Mouse (Mus musculus): ENCODE data around the gene Sobp. TPM values are rescaled to one million over a fixed set of nuclear protein-coding genes. Genes with fewer than 3 reads are reported as not detected.

Sobp gene
- polyA plus RNA-seq, 1 experiment from 2014 or later = 4.0 TPM

DNA sequence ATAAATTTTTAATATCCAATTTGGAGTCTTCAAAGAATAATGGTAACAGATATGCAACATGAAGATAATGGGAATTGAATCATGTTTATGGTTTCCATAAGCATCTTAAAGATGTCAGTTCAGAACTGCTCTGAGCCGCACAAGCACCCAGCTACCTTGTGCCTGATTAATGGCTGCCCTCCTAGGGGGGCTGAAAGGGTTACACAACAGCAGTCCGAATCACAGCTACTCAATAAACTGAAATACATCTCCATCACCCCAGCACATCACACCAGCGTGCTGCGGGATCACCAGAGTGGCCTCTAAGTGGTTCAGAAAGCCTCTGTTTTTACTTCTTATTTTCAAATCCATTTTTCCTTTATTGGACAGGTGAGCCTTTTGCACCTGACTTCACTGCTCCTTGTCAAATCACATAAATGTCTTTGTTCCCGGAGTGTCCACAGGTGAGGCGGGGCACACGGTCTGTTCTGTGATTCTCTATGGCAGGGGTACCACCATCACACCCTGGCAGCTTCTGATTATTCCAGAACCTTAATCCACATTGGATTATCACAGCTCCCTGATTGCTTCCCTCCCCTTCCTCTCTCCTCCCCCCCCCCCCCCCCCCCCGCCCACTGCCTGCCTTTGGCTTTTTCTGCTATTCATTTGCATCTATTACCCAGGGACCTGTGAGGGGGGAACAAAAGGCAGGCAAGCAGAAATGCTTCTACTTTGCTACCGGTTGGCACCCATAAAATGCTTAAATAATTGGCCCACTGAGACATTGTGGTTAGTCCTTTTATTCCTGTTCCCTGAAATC, 90.8 kb downstream of the Sobp start:
- no peaks in the 10 kb centered on the region for H3K27me3 ChIP-seq
- peaks cover 14% of the 10 kb centered on the region for H3K36me3 ChIP-seq
- no peak for ATAC-seq (ENCODE audit: low FRiP score, low read depth)
- H3K9me3 ChIP-seq = no peaks in the 10 kb centered on the region
- H3K27ac ChIP-seq = no peak overlapping the region
- H3K4me1 ChIP-seq = peaks cover 8% of the 10 kb centered on the region; the same call in 1 of the 2 replicates
- no peak overlapping the region for H3K4me3 ChIP-seq
- H3K9ac ChIP-seq = no peak overlapping the region
- WGBS = 60% methylated on average over 8 of the region's 9 CpGs
- no peak overlapping the region for H3K4me2 ChIP-seq (replicated peaks)

DNA sequence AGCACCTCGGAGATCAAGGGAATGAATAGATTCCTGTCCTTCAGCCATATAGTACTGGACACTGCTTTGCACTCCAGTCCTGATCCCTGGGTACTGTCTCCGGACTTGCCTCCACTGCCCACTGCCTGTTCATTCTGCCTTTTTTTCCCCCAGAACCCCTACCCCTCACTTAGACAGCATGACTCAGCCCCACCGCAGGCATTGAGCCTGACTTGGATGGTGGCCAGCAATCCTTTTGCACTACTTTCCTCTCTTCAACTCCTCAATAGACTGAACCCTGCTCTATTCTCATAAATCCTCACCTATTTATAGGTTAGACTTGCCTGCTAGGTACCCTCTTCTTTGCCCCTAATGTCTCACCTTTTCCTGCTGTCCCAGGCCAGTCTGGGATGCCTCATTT, 93.0 kb downstream of the Sobp start:
- H3K27me3 ChIP-seq = no peaks in the 10 kb centered on the region
- H3K4me3 ChIP-seq = no peak overlapping the region
- no peak overlapping the region for H3K4me2 ChIP-seq (replicated peaks)
- 74% methylated on average over 3 of the region's 3 CpGs for WGBS
- H3K9me3 ChIP-seq = no peaks in the 10 kb centered on the region
- H3K4me1 ChIP-seq = peaks cover 8% of the 10 kb centered on the region; the same call in 1 of the 2 replicates
- no peak for ATAC-seq (ENCODE audit: low FRiP score, low read depth)
- H3K36me3 ChIP-seq = no peaks in the 10 kb centered on the region
- H3K9ac ChIP-seq = no peak overlapping the region
- H3K27ac ChIP-seq = no peak overlapping the region

DNA sequence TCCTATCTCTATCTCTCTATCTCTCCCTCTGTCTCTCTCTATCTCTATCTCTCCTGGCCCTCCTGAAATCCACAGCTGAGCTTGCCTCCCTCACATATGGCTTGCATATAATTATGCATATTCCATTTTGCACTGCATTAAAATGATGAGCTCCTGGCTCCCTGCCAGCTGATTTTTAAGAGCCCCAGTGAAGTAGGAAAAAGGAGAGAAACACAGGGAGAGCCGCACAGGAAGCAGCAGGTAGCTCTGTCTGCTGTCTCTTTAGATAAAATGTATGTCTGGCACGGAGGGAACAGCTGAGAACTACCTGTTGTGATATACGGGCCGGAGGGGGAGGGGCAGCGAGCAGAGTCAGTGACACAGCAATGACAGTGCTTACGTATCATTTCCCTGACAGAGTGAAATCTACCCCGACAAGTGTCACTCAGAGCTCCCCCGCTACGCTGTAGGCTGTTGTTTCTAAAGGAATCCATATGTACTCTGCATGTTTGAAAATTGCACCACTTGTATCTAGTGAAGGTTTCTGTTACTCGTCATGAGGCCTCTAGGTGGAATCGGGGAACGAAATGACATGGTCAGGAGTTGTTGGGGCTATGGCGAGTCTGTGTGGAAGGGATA, 98.7 kb downstream of the Sobp start:
- H3K36me3 ChIP-seq = no peaks in the 10 kb centered on the region
- no peaks in the 10 kb centered on the region for H3K27me3 ChIP-seq
- ATAC-seq (ENCODE audit: low FRiP score, low read depth) = no peak
- no peak overlapping the region for H3K4me3 ChIP-seq
- no peak overlapping the region for H3K4me2 ChIP-seq (replicated peaks)
- no peak overlapping the region for H3K27ac ChIP-seq
- peaks cover 31% of the 10 kb centered on the region for H3K4me1 ChIP-seq
- H3K9ac ChIP-seq = no peak overlapping the region
- 75% methylated on average over 13 of the region's 13 CpGs for WGBS
- H3K9me3 ChIP-seq = no peaks in the 10 kb centered on the region

DNA sequence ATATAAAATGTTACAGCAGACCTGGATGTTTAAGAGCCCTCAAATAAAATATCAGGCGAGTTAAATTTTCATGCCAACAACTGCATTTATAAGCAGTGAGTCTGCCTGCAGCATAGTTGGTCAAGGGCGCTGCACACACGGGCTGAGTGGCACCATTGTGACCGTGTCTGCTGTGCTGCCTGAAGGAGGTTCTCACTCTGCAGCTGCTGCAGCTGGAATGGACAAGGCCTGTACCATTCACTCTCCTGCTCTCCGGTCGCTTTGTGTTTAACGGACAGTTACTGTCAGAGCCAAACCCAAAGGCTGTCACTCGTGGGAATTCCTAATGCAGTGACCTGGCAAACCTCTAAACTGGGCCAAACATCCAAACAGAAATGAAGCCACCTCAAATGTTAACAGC, 101.0 kb downstream of the Sobp start:
- no peak overlapping the region for H3K9ac ChIP-seq
- peaks cover 31% of the 10 kb centered on the region for H3K4me1 ChIP-seq
- no peaks in the 10 kb centered on the region for H3K27me3 ChIP-seq
- H3K4me2 ChIP-seq (replicated peaks) = no peak overlapping the region
- no peaks in the 10 kb centered on the region for H3K9me3 ChIP-seq
- no peak overlapping the region for H3K4me3 ChIP-seq
- 52% methylated on average over 8 of the region's 8 CpGs for whole genome bisulfite sequencing
- peak overlapping the region; percentile 39; the same call in 1 of the 2 replicates for H3K27ac ChIP-seq
- H3K36me3 ChIP-seq = no peaks in the 10 kb centered on the region
- no peak for ATAC-seq (ENCODE audit: low FRiP score, low read depth)

DNA sequence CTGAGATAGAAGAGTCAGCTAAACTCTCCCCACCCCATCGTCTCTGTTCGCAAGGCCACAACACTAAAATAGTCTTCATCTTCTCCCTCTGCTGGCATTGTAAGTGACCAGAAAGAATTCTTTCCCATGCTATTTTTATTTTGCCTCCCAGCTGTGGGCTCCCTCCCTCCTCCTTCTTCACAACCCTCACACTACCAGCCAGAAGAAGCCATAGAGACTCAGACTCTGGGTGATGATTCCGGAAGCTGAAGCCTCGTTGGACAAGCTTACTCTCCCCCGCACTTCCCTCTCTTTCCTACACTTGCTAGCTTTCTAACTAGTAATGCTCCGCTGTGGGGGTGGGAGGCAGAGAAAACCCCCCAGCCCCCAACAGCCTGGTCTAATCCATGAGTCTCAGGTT, 103.4 kb downstream of the Sobp start:
- ATAC-seq (ENCODE audit: low FRiP score, low read depth) = no peak
- Histone ChIP-seq H3K27ac (no peak overlapping the region), H3K36me3 (peaks cover 7% of the 10 kb centered on the region; the same call in 1 of the 2 replicates), H3K4me1 (peaks cover 30% of the 10 kb centered on the region), H3K27me3 (no peaks in the 10 kb centered on the region), H3K4me2 (replicated peaks) (no peak overlapping the region), H3K4me3 (no peak overlapping the region), H3K9me3 (no peaks in the 10 kb centered on the region), H3K9ac (no peak overlapping the region)
- 87% methylated on average over 6 of the region's 6 CpGs for WGBS

DNA sequence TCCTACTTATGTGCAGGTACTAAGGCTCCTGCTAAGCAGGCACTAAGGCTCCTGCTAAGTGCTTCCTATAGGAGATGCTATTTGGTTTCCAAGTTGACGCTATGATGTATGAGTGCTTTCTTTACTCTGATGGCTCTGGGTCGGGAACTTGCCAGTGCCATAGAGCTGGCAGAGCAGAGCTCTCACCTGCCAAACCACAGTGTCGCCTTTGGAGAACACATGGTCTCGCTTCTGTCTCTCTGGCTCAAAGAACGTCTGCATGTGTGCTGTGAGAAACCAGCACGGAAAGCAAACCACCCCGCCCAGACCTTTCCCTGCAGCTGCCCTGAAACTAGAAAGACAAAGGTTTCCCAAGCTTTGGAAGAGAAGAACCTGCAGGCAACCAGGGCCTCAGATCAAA, 109.0 kb downstream of the Sobp start:
- WGBS = 77% methylated on average over 7 of the region's 7 CpGs
- Histone ChIP-seq H3K9ac (no peak overlapping the region), H3K27me3 (no peaks in the 10 kb centered on the region), H3K9me3 (no peaks in the 10 kb centered on the region), H3K4me2 (replicated peaks) (no peak overlapping the region), H3K27ac (no peak overlapping the region), H3K36me3 (peaks cover 13% of the 10 kb centered on the region; the same call in 1 of the 2 replicates), H3K4me3 (no peak overlapping the region), H3K4me1 (no peaks in the 10 kb centered on the region)
- ATAC-seq (ENCODE audit: low FRiP score, low read depth) = no peak

DNA sequence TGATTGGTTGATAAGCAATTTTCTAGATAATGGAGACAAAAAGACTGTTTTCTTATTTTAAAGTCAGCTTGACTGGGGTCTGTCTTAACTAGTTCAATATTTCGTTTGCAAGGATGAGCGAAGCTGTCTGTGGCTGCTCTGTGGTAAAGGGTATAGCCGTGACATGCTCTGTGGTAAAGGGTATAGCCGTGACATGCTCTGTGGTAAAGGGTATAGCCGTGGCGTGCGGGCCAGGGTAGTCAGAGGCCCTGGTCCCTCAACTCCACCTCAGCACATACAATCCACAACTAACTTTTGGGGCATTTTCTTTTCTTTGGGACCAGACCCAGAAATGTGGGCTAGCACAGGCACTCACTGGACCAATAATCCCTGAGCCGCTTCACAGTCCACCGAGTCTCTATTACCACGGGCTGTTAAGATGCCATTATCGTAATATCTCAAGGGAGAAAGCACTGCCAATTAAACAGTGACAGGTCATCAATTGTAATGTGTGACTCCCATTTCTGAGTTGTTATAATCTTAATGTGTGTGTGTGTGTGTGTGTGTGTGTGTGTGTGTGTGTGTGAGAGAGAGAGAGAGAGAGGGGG, 112.7 kb downstream of the Sobp start:
- ATAC-seq (ENCODE audit: low FRiP score, low read depth) = no peak
- WGBS = 85% methylated on average over 11 of the region's 11 CpGs
- no peak overlapping the region for H3K4me2 ChIP-seq (replicated peaks)

DNA sequence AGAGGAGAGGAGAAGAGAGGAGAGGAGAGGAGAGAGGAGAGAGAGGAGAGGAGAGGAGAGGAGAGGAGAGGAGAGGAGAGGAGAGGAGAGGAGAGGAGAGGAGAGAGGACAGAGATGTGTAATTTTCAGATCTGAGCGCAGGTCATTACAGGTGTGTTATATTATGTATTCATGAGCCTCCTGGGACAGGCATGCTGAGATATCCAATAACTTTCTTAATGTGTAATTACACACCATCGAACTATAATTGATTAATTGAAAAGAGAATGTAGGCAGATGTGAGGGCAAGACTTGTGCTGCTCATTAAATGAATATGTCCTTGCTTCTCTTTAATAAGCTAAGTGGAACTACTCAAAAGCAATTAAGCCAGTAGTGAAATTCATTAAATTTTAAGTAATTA, 118.9 kb downstream of the Sobp start:
- H3K4me2 ChIP-seq (replicated peaks) = no peak overlapping the region
- H3K4me3 ChIP-seq = no peak overlapping the region
- H3K27ac ChIP-seq = no peak overlapping the region
- H3K36me3 ChIP-seq = no peaks in the 10 kb centered on the region
- H3K4me1 ChIP-seq = peaks cover 25% of the 10 kb centered on the region
- H3K9me3 ChIP-seq = no peaks in the 10 kb centered on the region
- no peak overlapping the region for H3K9ac ChIP-seq
- WGBS = 59% methylated on average over 2 of the region's 2 CpGs
- ATAC-seq (ENCODE audit: low FRiP score, low read depth) = no peak
- H3K27me3 ChIP-seq = no peaks in the 10 kb centered on the region

More for the DNA sequence above, 112.7 kb downstream of the Sobp start:
- H3K4me3 ChIP-seq = no peak overlapping the region
- H3K27me3 ChIP-seq = no peaks in the 10 kb centered on the region
- no peaks in the 10 kb centered on the region for H3K4me1 ChIP-seq
- no peak overlapping the region for H3K9ac ChIP-seq
- H3K9me3 ChIP-seq = no peaks in the 10 kb centered on the region
- H3K36me3 ChIP-seq = peaks cover 12% of the 10 kb centered on the region; the same call in 1 of the 2 replicates
- no peak overlapping the region for H3K27ac ChIP-seq

DNA sequence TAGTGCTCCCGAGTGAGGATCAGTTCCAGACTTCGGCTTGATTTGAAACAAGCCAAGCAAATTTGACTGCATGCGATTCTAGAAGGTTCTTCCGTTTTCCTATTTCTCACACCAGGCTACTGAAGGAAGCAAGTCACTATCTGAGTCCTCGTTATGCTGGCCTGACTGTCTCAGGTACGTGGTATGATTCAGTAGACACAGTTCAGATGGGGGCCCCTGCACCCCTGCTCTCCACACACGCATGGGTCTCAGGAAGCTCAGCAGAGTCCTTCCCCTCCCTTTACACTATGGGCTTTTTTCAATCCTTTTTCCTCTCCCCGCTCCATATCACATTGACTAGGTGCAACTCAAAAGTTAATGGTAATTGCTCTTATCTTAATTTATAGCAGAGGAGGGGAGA, 119.6 kb downstream of the Sobp start:
- Histone ChIP-seq H3K9ac (no peak overlapping the region), H3K27me3 (no peaks in the 10 kb centered on the region), H3K4me1 (peaks cover 25% of the 10 kb centered on the region), H3K9me3 (no peaks in the 10 kb centered on the region), H3K27ac (no peak overlapping the region), H3K4me3 (no peak overlapping the region), H3K4me2 (replicated peaks) (no peak overlapping the region), H3K36me3 (no peaks in the 10 kb centered on the region)
- ATAC-seq (ENCODE audit: low FRiP score, low read depth) = no peak
- WGBS = 63% methylated on average over 8 of the region's 8 CpGs

DNA sequence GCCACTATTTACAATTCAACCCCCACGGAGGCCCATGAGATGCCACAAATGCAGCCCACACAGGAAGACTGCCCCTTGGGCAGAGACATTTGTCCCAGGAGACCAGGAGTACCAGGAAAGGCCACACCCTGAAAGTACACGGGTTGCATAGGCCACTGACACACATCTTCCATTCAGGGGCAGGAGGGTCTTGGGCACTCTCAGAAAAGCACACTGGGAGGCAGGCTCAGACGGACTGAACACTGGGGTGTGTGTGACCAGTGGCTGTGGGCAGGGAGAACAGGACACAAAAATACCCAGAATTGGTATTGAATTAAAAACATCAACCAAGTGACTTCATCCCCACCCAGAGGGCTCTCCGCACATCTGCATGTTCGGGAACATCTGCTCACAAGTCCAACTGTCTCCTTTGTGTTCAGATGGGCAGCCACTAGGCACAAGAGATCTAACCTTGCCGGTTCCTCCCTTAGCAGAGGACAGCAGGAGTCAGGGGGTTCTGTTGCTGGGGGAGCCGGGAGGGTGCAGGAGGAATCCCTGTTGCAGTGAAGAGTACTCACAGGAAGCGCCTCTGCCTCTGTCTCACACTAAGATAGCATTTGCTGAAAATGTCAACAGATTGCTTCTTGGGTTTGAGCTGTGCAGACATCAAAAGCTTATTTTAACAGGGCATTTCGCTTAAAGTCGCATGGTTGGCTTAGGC, 120.3 kb downstream of the Sobp start:
- Histone ChIP-seq H3K27ac (no peak overlapping the region), H3K4me1 (peaks cover 25% of the 10 kb centered on the region), H3K9me3 (no peaks in the 10 kb centered on the region), H3K36me3 (no peaks in the 10 kb centered on the region), H3K9ac (no peak overlapping the region), H3K27me3 (no peaks in the 10 kb centered on the region), H3K4me3 (no peak overlapping the region), H3K4me2 (replicated peaks) (no peak overlapping the region)
- whole genome bisulfite sequencing = 58% methylated on average over 10 of the region's 10 CpGs
- no peak for ATAC-seq (ENCODE audit: low FRiP score, low read depth)

DNA sequence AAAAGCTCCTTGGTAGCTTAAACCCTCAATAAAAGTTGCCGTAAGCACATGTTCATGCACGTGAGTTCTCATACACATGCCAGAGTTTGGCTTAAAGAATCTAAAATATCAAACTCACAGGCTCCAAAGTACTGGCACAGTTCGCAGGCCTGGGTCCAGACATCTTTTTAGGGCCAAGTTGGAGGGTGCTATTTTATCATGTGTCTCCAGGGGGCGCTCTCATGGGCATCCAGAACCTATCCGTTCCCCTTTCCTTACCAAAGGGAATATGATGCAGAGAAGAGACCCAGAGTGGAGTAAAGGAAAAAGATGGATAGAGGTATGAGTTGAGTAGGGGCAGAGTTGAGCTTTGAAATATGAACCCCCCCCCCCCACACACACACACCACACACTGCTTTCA, 121.9 kb downstream of the Sobp start:
- no peak overlapping the region for H3K9ac ChIP-seq
- H3K27me3 ChIP-seq = no peaks in the 10 kb centered on the region
- no peak overlapping the region for H3K27ac ChIP-seq
- ATAC-seq (ENCODE audit: low FRiP score, low read depth) = no peak
- H3K36me3 ChIP-seq = no peaks in the 10 kb centered on the region
- H3K4me1 ChIP-seq = peaks cover 40% of the 10 kb centered on the region
- no peaks in the 10 kb centered on the region for H3K9me3 ChIP-seq
- H3K4me3 ChIP-seq = no peak overlapping the region
- 42% methylated on average over 5 of the region's 5 CpGs for WGBS
- H3K4me2 ChIP-seq (replicated peaks) = no peak overlapping the region

DNA sequence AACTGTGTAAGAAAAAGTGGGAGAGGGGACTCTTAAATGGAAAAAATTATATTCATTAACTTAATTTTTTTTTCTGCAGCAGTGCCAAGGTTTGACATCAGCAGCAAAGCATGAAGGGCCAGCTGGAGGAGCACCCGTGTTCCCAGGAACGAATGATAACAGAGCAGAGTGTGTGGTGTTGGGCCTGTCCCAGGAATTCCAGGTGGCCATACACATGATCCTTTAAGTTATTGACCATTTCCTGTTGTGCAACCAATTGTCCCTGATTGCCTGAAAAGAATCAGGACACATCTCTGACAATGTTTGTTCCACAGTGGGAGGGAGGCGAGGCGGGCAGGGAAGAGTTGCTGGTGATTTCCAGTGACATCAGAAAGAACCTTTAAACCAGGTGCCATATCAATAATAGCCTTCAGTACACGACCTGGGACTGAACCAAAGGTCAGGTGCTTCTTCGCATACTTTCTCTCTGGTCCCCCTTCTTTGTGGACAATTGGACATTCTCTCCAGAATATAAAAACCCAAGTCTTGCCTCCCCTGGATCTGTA, 126.5 kb downstream of the Sobp start:
- Histone ChIP-seq H3K9me3 (no peaks in the 10 kb centered on the region), H3K36me3 (no peaks in the 10 kb centered on the region), H3K4me2 (replicated peaks) (no peak overlapping the region), H3K27me3 (no peaks in the 10 kb centered on the region), H3K9ac (no peak overlapping the region), H3K27ac (no peak overlapping the region), H3K4me3 (no peak overlapping the region), H3K4me1 (peaks cover 43% of the 10 kb centered on the region)
- 60% methylated on average over 6 of the region's 6 CpGs for WGBS
- no peak for ATAC-seq (ENCODE audit: low FRiP score, low read depth)

All from limb, embryonic 13.5 days (tissue).